Mouse (Mus musculus): ENCODE measurements around the gene Blcap. TPM values are rescaled to one million over a fixed set of nuclear protein-coding genes. Genes with fewer than 3 reads are reported as not detected.

The Blcap gene
- polyA plus RNA-seq, 1 experiment from 2014 or later = 44.3 TPM

DNA sequence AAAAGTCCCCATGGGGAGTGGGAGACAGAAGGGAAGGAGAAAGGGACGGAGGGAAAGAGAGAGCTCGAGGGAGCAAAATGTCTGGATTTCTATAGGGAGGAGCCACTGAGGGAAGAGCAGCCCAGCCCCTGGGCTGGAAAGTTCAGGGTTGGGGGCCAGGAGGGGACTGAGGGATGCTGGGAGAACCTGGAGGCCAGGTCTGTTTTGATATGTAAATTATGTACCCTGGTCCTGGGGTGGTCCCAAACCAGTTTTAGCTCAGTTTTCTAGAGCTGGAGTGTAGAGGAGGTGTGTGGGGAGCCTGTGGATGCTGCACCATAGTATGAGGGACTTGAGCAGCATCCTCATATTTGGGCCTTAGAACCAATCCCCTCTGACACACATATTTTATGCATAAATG lies 2.2 kb downstream of the Blcap start:
- Histone ChIP-seq H3K27ac (no peak overlapping the region), H3K4me3 (replicated peaks) (no peak overlapping the region), H3K27me3 (replicated peaks) (no peaks in the 10 kb centered on the region), H3K9ac (no peak overlapping the region), H3K4me2 (no peak overlapping the region), H3K36me3 (no peaks in the 10 kb centered on the region), H3K4me1 (peaks cover 16% of the 10 kb centered on the region), H3K9me3 (no peaks in the 10 kb centered on the region)
- WGBS = 36% methylated on average over 2 of the region's 2 CpGs
- ATAC-seq (ENCODE audit: insufficient read depth, low FRiP score, low read depth) = no peak

DNA sequence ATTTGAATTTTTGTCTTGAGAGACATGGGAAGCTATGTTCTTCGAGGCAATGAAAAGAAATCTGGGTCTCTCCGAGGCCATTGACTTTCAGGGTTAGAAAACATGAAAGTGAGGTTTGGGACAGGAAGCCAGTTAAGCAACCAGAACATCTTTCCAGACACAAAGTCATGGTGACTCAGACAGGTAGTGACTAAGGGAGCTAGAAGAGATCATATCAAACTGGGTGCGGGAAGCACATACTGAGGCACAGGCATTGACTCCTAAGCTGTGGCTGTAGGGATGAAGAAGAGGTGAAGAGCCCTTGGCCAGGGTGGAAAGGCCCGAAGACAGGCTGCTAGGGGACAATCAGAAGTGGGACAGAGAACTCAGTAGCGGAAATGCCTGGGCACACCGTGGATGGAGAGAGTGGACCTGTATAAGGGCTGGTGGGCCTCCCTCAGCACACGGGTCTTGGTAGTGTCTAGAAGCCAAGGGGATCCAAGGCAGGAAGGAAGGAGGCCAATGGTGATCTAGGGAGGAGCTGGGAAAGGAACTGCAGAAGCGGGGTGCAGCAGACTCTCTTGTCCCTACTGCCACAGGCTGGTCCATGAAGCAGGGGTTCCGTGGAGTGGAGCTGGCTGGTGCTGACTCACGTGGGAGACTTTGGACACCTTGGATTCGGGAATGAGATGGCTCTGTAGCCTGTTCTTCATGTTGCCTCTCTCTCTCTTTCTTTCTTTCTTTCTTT lies 3.7 kb downstream of the Blcap start:
- no peak for ATAC-seq (ENCODE audit: insufficient read depth, low FRiP score, low read depth)

DNA sequence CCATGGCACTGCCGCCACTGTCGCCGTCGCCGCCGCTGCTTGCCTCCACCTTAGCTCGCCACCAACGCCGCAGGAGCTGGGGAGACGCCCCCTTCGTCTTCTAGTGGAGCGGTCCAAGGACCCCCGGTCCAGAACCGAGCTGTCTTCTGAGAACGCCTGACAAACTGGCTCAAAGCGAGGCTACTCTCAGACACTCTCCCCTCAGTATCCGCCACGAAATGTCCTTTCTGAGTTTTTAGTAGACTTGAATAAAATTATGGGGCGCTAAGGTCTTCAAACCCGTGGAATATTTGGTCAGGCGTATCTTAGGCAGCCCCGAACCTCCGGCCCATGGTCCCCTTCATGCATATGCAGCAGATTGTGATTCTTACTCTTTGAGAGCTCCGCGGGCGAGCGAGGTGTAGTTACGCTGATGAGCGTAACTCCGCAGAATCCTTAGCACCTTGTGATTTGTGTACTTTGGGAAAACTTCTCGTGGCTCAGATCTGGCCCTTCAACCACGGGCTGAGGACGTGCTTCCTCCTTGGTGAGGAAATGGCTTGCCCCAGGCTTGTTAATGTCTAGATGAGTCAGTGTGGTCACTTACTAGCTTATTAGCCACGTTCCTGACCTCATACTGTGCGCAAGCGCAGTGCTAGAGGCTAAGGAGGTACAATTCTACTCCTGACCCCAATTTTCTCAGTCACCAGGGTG lies 4.7 kb downstream of the Blcap start:
- peak overlapping the region; percentile 96 for H3K9ac ChIP-seq
- no peaks in the 10 kb centered on the region for H3K27me3 ChIP-seq (replicated peaks)
- peaks cover 7% of the 10 kb centered on the region; the same call in 1 of the 2 replicates for H3K36me3 ChIP-seq
- H3K4me3 ChIP-seq (replicated peaks) = peak overlapping the region; percentile 100
- peak overlapping the region; percentile 95 for H3K27ac ChIP-seq
- H3K4me2 ChIP-seq = peak overlapping the region; percentile 65
- H3K9me3 ChIP-seq = no peaks in the 10 kb centered on the region
- under 1% methylated on average over 36 of the region's 36 CpGs for WGBS
- ATAC-seq (ENCODE audit: insufficient read depth, low FRiP score, low read depth) = peak; percentile 77
- H3K4me1 ChIP-seq = peaks cover 19% of the 10 kb centered on the region

More for the DNA sequence above, 3.7 kb downstream of the Blcap start:
- Histone ChIP-seq H3K4me3 (replicated peaks) (peak overlapping the region; percentile 100), H3K9ac (peak overlapping the region; percentile 96; the same call in 1 of the 2 replicates), H3K4me2 (peak overlapping the region; percentile 65), H3K27ac (0 out of 2 replicates have a peak overlapping the region, but pooled peaks have one; percentile 95), H3K4me1 (peaks cover 16% of the 10 kb centered on the region), H3K9me3 (no peaks in the 10 kb centered on the region), H3K36me3 (no peaks in the 10 kb centered on the region), H3K27me3 (replicated peaks) (no peaks in the 10 kb centered on the region)
- 79% methylated on average over 11 of the region's 11 CpGs for WGBS

DNA sequence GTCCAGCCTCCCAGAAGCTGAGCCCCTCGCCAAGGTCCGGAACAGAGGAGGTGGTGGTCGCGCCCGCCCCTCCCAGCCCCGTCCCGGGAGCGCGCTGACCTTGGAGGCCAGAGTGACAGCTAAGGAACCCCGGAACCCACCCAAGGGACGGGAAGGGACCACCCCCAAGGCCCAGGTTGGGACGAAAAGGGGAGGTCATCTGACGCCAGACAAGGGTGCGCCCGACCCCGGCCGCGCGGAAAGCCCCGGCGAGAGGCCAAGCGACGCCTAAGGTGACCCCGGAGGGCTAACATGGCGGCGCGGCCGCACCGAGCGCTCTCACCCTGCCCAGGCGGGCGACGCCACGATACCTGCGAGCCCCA lies 5.2 kb downstream of the Blcap start:
- no peak for ATAC-seq (ENCODE audit: insufficient read depth, low FRiP score, low read depth)

DNA sequence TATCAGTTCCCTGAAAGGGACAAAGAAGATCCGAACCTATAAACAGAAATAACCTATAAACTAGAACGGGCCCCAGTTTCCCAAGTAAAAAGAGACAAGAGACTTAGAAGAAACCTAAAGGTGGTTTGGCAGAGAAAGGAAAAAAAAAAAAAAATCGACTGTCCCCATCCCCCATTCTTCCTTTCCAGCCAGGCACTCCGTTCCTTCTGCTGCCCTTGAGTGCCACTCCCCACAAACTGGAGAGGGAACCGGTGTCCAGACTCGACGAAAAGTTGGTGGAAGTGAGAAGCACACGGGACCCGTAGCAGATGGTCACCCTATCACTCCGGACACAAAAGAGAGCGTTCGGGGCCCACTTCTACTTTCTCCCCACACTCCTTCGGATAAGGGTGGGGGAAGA lies 5.6 kb downstream of the Blcap start:
- H3K27ac ChIP-seq = peak overlapping the region; percentile 95; the same call in 1 of the 2 replicates
- peaks cover 12% of the 10 kb centered on the region; the same call in 1 of the 2 replicates for H3K36me3 ChIP-seq
- peaks cover 20% of the 10 kb centered on the region for H3K4me1 ChIP-seq
- peak overlapping the region; percentile 100 for H3K4me3 ChIP-seq (replicated peaks)
- peak overlapping the region; percentile 96 for H3K9ac ChIP-seq
- 5% methylated on average over 13 of the region's 13 CpGs for WGBS
- peak overlapping the region; percentile 65 for H3K4me2 ChIP-seq
- no peaks in the 10 kb centered on the region for H3K27me3 ChIP-seq (replicated peaks)
- ATAC-seq (ENCODE audit: insufficient read depth, low FRiP score, low read depth) = no peak
- no peaks in the 10 kb centered on the region for H3K9me3 ChIP-seq

More for the DNA sequence above, 5.2 kb downstream of the Blcap start:
- Histone ChIP-seq H3K27me3 (replicated peaks) (no peaks in the 10 kb centered on the region), H3K4me1 (peaks cover 20% of the 10 kb centered on the region), H3K9ac (peak overlapping the region; percentile 96), H3K27ac (peak overlapping the region; percentile 95), H3K4me2 (peak overlapping the region; percentile 65), H3K4me3 (replicated peaks) (peak overlapping the region; percentile 100), H3K36me3 (peaks cover 12% of the 10 kb centered on the region; the same call in 1 of the 2 replicates), H3K9me3 (no peaks in the 10 kb centered on the region)
- WGBS = 0% methylated on average over 34 of the region's 35 CpGs

DNA sequence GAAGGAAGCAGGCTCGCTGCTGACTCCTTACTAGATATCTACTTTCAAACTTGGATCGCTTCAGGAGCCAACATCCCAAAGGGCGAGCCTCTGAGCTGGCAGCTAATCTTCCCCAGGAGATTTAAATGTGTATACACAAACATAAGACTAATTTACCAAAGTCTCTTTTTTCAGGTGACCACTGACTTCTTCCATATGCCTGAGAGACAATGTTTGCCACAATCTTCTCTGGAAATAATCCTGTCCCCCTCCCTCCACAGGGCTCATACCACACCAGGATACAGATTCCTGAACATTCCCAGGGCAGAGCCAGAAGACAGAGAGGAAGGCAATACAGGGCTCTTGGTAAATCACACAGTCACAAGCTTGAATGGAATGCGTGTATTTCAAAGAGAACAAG lies 6.4 kb downstream of the Blcap start:
- H3K27ac ChIP-seq = no peak overlapping the region; the same call in 1 of the 2 replicates
- no peaks in the 10 kb centered on the region for H3K27me3 ChIP-seq (replicated peaks)
- no peak overlapping the region for H3K9ac ChIP-seq
- no peaks in the 10 kb centered on the region for H3K9me3 ChIP-seq
- peak overlapping the region; percentile 65; the same call in 1 of the 2 replicates for H3K4me2 ChIP-seq
- peaks cover 15% of the 10 kb centered on the region; the same call in 1 of the 2 replicates for H3K36me3 ChIP-seq
- no peak for ATAC-seq (ENCODE audit: insufficient read depth, low FRiP score, low read depth)
- 71% methylated on average over 4 of the region's 4 CpGs for WGBS
- H3K4me1 ChIP-seq = peaks cover 20% of the 10 kb centered on the region
- no peak overlapping the region; the same call in 1 of the 2 replicates for H3K4me3 ChIP-seq (replicated peaks)

DNA sequence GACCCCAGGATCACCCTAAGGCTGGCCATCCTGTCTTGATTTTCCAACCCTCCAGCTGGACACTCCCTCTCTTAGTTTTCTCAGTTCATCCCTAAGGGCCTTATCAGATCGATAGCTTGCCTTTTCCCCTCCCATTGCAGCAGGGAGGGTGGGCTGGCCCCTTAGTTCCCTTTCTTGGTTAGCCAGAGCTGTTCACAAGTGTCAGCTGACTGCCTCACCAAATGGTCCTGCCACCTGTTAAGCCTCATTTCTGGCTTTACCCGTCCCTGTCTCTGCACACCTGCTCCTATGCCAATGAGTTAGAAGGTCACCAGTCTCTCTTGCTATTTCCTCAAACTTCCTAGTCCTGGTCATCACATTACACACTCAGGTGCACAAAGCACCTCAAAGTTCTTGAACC lies 8.0 kb downstream of the Blcap start:
- H3K9ac ChIP-seq = no peak overlapping the region
- no peaks in the 10 kb centered on the region for H3K9me3 ChIP-seq
- no peak overlapping the region for H3K27ac ChIP-seq
- peaks cover 26% of the 10 kb centered on the region for H3K4me1 ChIP-seq
- H3K36me3 ChIP-seq = peaks cover 24% of the 10 kb centered on the region; the same call in 1 of the 2 replicates
- ATAC-seq (ENCODE audit: insufficient read depth, low FRiP score, low read depth) = no peak
- H3K4me3 ChIP-seq (replicated peaks) = no peak overlapping the region
- H3K4me2 ChIP-seq = no peak overlapping the region
- WGBS = 54% methylated on average over 2 of the region's 2 CpGs
- no peaks in the 10 kb centered on the region for H3K27me3 ChIP-seq (replicated peaks)

DNA sequence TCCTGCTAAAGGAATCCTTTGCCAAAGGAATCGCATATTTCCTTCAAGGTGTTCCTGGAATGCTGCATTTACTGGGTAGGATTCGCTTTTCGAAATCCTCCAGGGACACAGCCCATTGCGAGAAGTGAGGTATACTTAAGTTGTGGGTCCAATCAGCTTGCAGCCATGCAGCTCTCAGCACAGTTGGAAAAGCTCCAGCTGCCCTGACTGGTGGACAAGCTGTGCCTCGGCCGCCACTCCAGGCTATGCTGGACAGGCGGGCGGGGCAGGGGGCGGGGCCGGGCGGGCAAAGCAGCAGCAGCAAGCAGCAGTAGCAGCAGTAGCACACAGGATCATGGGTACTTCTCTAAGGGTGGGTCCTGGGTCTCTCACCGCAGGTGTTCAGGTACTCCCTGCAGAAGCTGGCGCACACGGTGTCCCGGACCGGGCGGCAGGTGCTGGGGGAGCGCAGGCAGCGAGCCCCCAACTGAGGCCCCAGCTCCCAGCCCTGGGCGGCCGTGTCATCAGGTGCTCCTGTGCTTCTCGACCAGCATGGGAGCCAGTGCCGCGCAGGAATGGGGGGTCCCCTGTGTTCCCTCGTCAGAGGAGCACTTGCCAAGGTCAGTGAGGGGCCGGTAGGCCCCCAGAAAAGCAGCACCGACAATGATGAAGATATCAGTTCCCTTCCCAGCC lies 9.8 kb downstream of the Blcap start:
- no peak overlapping the region for H3K27ac ChIP-seq
- H3K9ac ChIP-seq = no peak overlapping the region
- ATAC-seq (ENCODE audit: insufficient read depth, low FRiP score, low read depth) = peak; percentile 75
- H3K4me1 ChIP-seq = peaks cover 22% of the 10 kb centered on the region
- H3K36me3 ChIP-seq = peaks cover 39% of the 10 kb centered on the region
- WGBS = 59% methylated on average over 27 of the region's 27 CpGs
- no peaks in the 10 kb centered on the region for H3K27me3 ChIP-seq (replicated peaks)
- H3K9me3 ChIP-seq = no peaks in the 10 kb centered on the region
- H3K4me3 ChIP-seq (replicated peaks) = peak overlapping the region; percentile 31
- peak overlapping the region; percentile 67 for H3K4me2 ChIP-seq

DNA sequence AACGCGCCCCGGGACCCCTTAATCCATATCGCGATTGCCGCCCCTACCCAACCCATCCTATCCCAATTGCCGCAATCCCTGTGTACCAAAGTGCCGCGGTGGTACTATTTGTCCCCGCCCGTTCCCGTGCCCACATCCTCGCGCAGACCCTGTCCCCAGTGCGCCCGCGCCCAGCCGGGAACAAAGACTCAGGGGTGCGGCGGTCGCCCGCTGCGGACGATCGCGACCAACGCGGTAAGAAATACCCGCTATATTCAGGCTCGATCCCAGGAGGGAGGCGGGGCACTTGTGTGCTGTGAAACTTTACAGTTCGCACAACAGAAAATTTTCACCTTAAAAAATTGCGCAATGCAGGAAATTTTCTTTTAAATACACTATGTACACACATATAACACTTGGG lies 10.8 kb downstream of the Blcap start:
- no peaks in the 10 kb centered on the region for H3K9me3 ChIP-seq
- no peaks in the 10 kb centered on the region for H3K27me3 ChIP-seq (replicated peaks)
- H3K9ac ChIP-seq = peak overlapping the region; percentile 30; the same call in 1 of the 2 replicates
- H3K4me2 ChIP-seq = peak overlapping the region; percentile 67
- 0 out of 2 replicates have a peak overlapping the region, but pooled peaks have one; percentile 8 for H3K27ac ChIP-seq
- peaks cover 39% of the 10 kb centered on the region for H3K36me3 ChIP-seq
- 40% methylated on average over 33 of the region's 33 CpGs for WGBS
- H3K4me1 ChIP-seq = peaks cover 22% of the 10 kb centered on the region
- no peak for ATAC-seq (ENCODE audit: insufficient read depth, low FRiP score, low read depth)
- H3K4me3 ChIP-seq (replicated peaks) = peak overlapping the region; percentile 46

DNA sequence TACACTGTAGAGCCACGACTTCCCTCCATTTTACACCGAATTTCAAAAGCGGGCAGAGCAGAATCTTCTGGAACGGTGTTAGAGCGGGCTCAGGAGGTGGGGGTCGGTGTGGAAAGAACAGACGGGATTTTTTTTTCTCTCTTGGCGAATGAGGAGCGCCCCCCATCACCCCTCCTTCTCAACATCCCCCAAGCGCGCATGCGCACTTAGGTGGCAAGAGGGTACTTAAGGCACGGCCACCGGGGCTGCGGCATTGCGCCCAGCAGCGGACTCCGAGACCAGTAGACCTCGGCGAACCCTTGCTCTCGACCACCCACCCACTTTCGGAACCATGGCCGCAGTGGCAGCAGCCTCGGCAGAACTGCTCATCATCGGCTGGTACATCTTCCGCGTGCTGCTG lies 11.2 kb downstream of the Blcap start, which contains the start of gene Nnat:
Gene Nnat (plus strand): TSS at position 221 of the 400 bp plus-strand sequence.
- Histone ChIP-seq H3K4me2 (peak within 1 kb of the TSS; percentile 67), H3K4me3 (replicated peaks) (peak within 1 kb of the TSS; percentile 46), H3K4me1 (peaks cover 18% of the 10 kb centered on the region), H3K27ac (0 out of 2 replicates have a peak within 1 kb of the TSS, but pooled peaks have one; percentile 8), H3K9me3 (no peaks in the 10 kb centered on the region), H3K9ac (peak within 1 kb of the TSS; percentile 30; the same call in 1 of the 2 replicates), H3K27me3 (replicated peaks) (no peaks in the 10 kb centered on the region), H3K36me3 (peaks cover 39% of the 10 kb centered on the region)
- ATAC-seq (ENCODE audit: insufficient read depth, low FRiP score, low read depth) = 0 out of 2 replicates have a peak, but pooled peaks have one; percentile 24
- WGBS = 57% methylated on average over 27 of the region's 27 CpGs

DNA sequence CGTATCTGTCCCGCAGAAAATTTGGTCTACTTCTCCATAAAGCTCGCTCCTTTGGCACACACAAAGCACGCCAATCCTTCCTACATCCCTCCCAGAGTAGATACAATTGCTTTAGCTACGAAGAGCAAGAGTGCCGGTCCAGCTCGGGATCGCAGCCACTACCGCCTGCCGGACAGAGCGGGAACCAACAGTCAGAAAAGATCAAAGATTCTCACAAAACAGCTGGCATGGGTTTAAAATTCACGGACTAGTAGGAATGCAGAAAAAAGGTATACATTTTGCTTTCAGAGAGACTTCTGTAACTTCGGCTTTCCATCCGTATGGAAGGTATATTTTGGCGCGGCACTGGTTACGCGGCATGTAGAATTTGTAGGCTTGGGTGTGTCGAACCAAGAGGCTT lies 11.6 kb downstream of the Blcap start:
- Histone ChIP-seq H3K9me3 (no peaks in the 10 kb centered on the region), H3K27ac (no peak overlapping the region), H3K36me3 (peaks cover 39% of the 10 kb centered on the region), H3K4me2 (peak overlapping the region; percentile 67), H3K4me1 (peaks cover 14% of the 10 kb centered on the region), H3K27me3 (replicated peaks) (no peaks in the 10 kb centered on the region), H3K9ac (no peak overlapping the region), H3K4me3 (replicated peaks) (peak overlapping the region; percentile 46)
- no peak for ATAC-seq (ENCODE audit: insufficient read depth, low FRiP score, low read depth)
- WGBS = 54% methylated on average over 19 of the region's 19 CpGs

Data from stomach, embryonic 15.5 days (tissue).